Mouse (Mus musculus) limb, embryonic 14.5 days (tissue): ENCODE results near the gene Gna12. TPM values are rescaled to one million over a fixed set of nuclear protein-coding genes. Genes with fewer than 3 reads are reported as not detected.
A peak's percentile ranks its signal among the peaks of the same experiment; 100 is the strongest.

Source experiments
- ATAC-seq: fragments of 200-750 bp; cut with Nextera tagmentation; 2 replicates; pipeline ENCODE4 v1.8.0; 2017; ENCODE audit warnings: low read depth, moderate number of reproducible peaks, moderate TSS enrichment; ENCODE audit not compliant: low FRiP score
- DNase-seq: peaks from one replicate; pipeline ENCODE4 v3.0.0-alpha.2; 2015; ENCODE audit warnings: low spot score
- H3K27ac ChIP-seq: fragments of 300-500 bp; sonication (generic); replicated peaks from 2 replicates; pipeline ENCODE4 v1.5.1; 2014; ENCODE audit warnings: low read depth, mild to moderate bottlenecking, low read length, moderate library complexity, mixed read lengths
- H3K27me3 ChIP-seq: fragments of 300-500 bp; sonication (generic); 2 replicates; pipeline ENCODE4 v1.6.1; 2014; ENCODE audit warnings: low read length, mixed read lengths; ENCODE audit not compliant: control insufficient read depth, insufficient read depth
- H3K36me3 ChIP-seq: fragments of 300-500 bp; sonication (generic); 2 replicates; pipeline ENCODE4 v1.6.1; 2014; ENCODE audit warnings: mild to moderate bottlenecking, low read length, moderate library complexity, mixed read lengths; ENCODE audit not compliant: control insufficient read depth, insufficient read depth
- H3K4me1 ChIP-seq: fragments of 300-500 bp; sonication (generic); 2 replicates; pipeline ENCODE4 v1.6.1; 2014; ENCODE audit warnings: antibody characterized with exemption, low read length, mixed read lengths; ENCODE audit not compliant: control insufficient read depth, insufficient read depth
- H3K4me2 ChIP-seq: fragments of 300-500 bp; sonication (generic); replicated peaks from 2 replicates; pipeline ENCODE4 v1.6.1; 2014; ENCODE audit warnings: low read depth, mild to moderate bottlenecking, low read length, moderate library complexity; ENCODE audit not compliant: severe bottlenecking
- H3K4me3 ChIP-seq: fragments of 300-500 bp; sonication (generic); replicated peaks from 2 replicates; pipeline ENCODE4 v1.5.1; 2014; ENCODE audit warnings: low read length
- H3K9ac ChIP-seq: fragments of 300-500 bp; sonication (generic); 2 replicates; pipeline ENCODE4 v1.6.1; 2014; ENCODE audit warnings: mild to moderate bottlenecking, low read depth, low read length, moderate library complexity; ENCODE audit not compliant: severe bottlenecking
- H3K9me3 ChIP-seq: fragments of 300-500 bp; sonication (generic); 2 replicates; pipeline ENCODE4 v1.6.1; 2016; ENCODE audit warnings: low read length; ENCODE audit not compliant: control insufficient read depth
- POLR2A ChIP-seq: fragments of 200-500 bp; IDR thresholded peaks from 2 replicates; pipeline ENCODE4 v1.8.0; 2012; ENCODE audit warnings: inconsistent platforms, mild to moderate bottlenecking, moderate library complexity, borderline replicate concordance; ENCODE audit not compliant: insufficient read depth, insufficient read length; ENCODE audit errors: extremely low read depth
- WGBS: fragments of 180-500 bp; shearing (Covaris S2); extraction: QIAGEN DNeasy Blood & Tissue Kit; methylation state at CpG from one replicate; pipeline ENCODE4 v1.1.7; 2014; 5-methylcytosine and 5-hydroxymethylcytosine counted together
- polyA plus RNA-seq, 2 experiments: library from polyadenylated mRNA; depleted of rRNA in 1 of 2; stranded (reverse) in 1 of 2; unstranded in 1 of 2; fragments of >200 nt; fragmentation: Nextera tagmentation in 1 of 2; extraction: Ambion mirVana in 1 of 2; gene quantifications; 2 replicates each; pipeline versions ENCODE4 v1.2.1 to v1.2.3; 2012 to 2014

Gene Gna12
- polyA plus RNA-seq, 2 experiments = 46.7 to 63.8 TPM

- WGBS = 74% methylated on average over 2 of the region's 2 CpGs
- Histone ChIP-seq H3K9me3 (no peaks in the 10 kb centered on the region), H3K27ac (no peak overlapping the region), H3K4me3 (no peak overlapping the region), H3K27me3 (no peaks in the 10 kb centered on the region), H3K4me1 (peaks cover 11% of the 10 kb centered on the region), H3K9ac (no peak overlapping the region), H3K4me2 (no peak overlapping the region), H3K36me3 (no peaks in the 10 kb centered on the region; the same call in 1 of the 2 replicates)
- no peak for DNase-seq
- ATAC-seq = no peak
- TF ChIP-seq POLR2A = no peak
Observed at GRCm38 (mm10) chr5:140806939-140807338, 23.3 kb downstream of the Gna12 start.

- Histone ChIP-seq H3K4me3 (no peak overlapping the region), H3K27ac (no peak overlapping the region), H3K27me3 (no peaks in the 10 kb centered on the region), H3K9ac (no peak overlapping the region), H3K4me1 (peaks cover 7% of the 10 kb centered on the region; the same call in 1 of the 2 replicates), H3K4me2 (no peak overlapping the region), H3K9me3 (no peaks in the 10 kb centered on the region), H3K36me3 (no peaks in the 10 kb centered on the region; the same call in 1 of the 2 replicates)
- TF ChIP-seq POLR2A = no peak
- no peak for ATAC-seq
- DNase-seq = no peak
- WGBS = 84% methylated on average over 2 of the region's 2 CpGs
Observed at GRCm38 (mm10) chr5:140806252-140806651, 24.0 kb downstream of the Gna12 start.

GRCm38 (mm10) chr5:140801782-140802181 is 28.4 kb downstream of the Gna12 start:
- no peak overlapping the region for H3K4me2 ChIP-seq
- no peaks in the 10 kb centered on the region for H3K27me3 ChIP-seq
- no peaks in the 10 kb centered on the region for H3K9me3 ChIP-seq
- DNase-seq (no peak), ATAC-seq (no peak)
- H3K27ac ChIP-seq = no peak overlapping the region
- H3K4me1 ChIP-seq = peaks cover 20% of the 10 kb centered on the region
- H3K36me3 ChIP-seq = no peaks in the 10 kb centered on the region; the same call in 1 of the 2 replicates
- H3K4me3 ChIP-seq = no peak overlapping the region
- 66% methylated on average over 5 of the region's 5 CpGs for WGBS
- no peak for TF ChIP-seq POLR2A
- no peak overlapping the region for H3K9ac ChIP-seq

GRCm38 (mm10) chr5:140800288-140800923 is 29.8 kb downstream of the Gna12 start:
- H3K4me3 ChIP-seq = no peak overlapping the region
- no peak overlapping the region for H3K27ac ChIP-seq
- 77% methylated on average over 6 of the region's 6 CpGs for WGBS
- ATAC-seq (no peak), DNase-seq (peak; percentile 16)
- H3K9me3 ChIP-seq = no peaks in the 10 kb centered on the region
- H3K36me3 ChIP-seq = no peaks in the 10 kb centered on the region
- no peaks in the 10 kb centered on the region for H3K27me3 ChIP-seq
- H3K4me1 ChIP-seq = peaks cover 20% of the 10 kb centered on the region
- TF ChIP-seq POLR2A = no peak
- no peak overlapping the region for H3K9ac ChIP-seq
- H3K4me2 ChIP-seq = no peak overlapping the region

- H3K4me3 ChIP-seq = no peak overlapping the region
- H3K4me1 ChIP-seq = peaks cover 30% of the 10 kb centered on the region
- H3K4me2 ChIP-seq = no peak overlapping the region
- ATAC-seq (no peak), DNase-seq (no peak)
- H3K27me3 ChIP-seq = no peaks in the 10 kb centered on the region
- H3K9me3 ChIP-seq = no peaks in the 10 kb centered on the region
- H3K9ac ChIP-seq = no peak overlapping the region
- WGBS = 77% methylated on average over 2 of the region's 2 CpGs
- H3K27ac ChIP-seq = peak overlapping the region; percentile 52
- no peaks in the 10 kb centered on the region for H3K36me3 ChIP-seq
- no peak for TF ChIP-seq POLR2A
Observed at GRCm38 (mm10) chr5:140799190-140799589, 31.0 kb downstream of the Gna12 start.

- DNase-seq (no peak), ATAC-seq (no peak)
- Histone ChIP-seq H3K4me3 (no peak overlapping the region), H3K9ac (no peak overlapping the region), H3K4me1 (peaks cover 33% of the 10 kb centered on the region), H3K4me2 (no peak overlapping the region), H3K27ac (peak overlapping the region; percentile 52), H3K9me3 (no peaks in the 10 kb centered on the region), H3K36me3 (no peaks in the 10 kb centered on the region), H3K27me3 (no peaks in the 10 kb centered on the region)
- WGBS = 53% methylated on average over 5 of the region's 5 CpGs
- no peak for TF ChIP-seq POLR2A
Observed at GRCm38 (mm10) chr5:140798775-140799174, 31.5 kb downstream of the Gna12 start.
